Mouse (Mus musculus): ENCODE results near the gene Ubr2.

Ubr2 gene

DNA sequence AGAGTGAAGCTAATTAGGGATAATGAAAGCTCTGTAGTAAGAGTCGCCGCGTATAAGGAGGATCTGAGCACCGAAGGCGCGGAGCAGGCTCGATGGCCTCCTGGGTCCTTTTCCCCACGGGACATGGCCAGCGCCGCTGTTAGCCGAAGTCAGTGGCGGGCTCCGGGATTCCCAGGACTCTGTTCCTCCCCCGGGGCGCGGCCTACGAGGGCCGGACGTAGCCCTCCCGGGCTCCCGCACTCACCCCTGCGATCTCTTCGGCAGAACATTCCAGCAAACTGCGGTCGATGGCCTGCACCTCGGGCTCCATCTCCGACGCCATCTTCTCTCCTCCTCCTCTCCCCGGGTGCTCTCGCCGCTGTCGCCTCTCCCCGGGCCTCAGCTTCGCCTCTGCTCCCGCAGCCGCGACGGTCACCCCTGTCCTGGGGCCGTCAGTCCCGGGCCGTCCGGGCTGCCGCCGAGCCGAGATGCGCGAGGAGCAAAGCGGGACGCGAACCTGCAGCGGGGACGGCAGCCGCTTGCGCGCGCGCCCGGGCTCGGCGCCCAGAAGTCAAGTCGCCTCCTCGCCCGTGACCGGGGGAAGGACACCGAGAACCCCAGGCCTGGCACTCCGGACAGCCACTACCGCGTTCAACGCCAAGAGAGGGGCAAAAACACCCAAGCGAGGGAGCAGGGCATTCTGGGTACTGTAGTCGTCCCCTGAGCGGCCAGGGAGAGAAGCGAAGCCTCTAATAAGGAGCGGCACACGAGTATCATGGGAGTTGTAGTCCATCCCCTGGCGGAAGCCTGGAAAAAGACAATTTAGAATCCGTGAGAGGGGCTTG lies at the start of gene Ubr2:
Gene Ubr2 (minus strand): TSS at position 659 of the 824 bp plus-strand sequence.
- DNase-seq (ENCODE audit: low read depth in 1 of 2, low spot score in 2 of 2), result peak; percentile 79 to 81

DNA sequence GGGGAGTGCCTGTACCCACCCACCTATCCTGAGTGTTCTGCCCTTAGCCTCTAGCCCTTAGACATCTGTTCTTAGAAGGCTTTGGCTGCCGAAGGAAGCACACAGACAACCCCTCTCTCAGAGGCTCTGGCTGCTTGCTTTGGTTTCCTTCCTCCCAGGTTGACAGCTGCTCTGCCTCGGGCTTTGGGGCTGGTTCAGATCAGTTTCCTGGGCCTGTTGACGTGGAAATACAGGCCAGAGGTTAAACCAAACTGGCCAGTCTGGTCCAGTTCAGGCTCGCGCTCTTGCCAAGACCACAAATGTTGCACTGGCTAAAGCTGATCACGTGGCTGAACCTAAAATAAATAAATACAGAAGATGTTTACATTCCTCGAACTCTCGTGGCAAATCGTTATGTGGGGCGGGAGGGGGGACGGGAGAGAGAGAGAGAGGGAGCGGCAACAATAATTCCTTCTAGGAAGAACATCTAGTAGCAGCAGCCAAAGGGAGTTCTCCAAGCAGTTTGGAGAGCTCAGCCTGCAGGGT lies 49.5 kb upstream of the Ubr2 start:
- DNase-seq (ENCODE audit: low read depth in 1 of 2, low spot score in 2 of 2), result no peak

DNA sequence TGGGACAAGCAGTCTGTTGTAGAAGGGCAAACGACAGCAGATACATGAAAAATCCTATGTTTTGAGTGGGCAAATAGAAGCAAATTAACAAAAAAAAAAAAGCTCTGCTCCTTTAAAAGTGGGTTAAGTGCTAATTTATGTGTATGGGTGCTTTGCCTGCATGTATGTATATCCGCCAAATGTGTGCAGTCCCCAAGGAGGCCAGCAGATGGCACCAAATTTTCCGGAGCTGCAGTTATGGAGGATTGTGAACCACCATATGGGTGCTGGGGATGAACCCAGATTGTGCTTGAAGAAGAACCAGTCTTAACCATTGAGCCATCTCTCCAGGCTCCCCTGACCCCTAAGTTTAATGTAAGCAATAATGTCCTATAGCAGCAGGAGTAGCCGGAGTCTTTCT lies 47.6 kb upstream of the Ubr2 start:
- no peak for DNase-seq (ENCODE audit: low read depth in 1 of 2, low spot score in 2 of 2)

DNA sequence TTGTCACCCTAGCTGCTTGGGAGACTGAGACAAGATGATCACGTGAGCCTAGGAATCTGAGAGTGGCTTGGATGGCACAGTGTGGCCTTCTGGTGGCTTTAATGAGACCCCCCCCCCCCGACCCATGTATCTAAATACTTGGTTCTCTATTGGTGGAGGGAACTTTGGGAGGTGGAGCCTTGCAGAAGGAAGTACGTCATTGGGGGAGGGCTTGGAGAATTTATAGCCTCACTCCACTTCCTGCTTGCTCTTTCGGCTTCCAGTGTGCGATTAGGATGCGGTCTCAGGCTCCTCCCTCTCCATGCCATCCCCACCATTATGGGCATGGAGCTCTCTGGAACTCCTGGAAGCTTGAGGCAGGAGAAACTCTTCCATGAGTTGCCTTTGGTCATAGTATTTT lies 46.1 kb upstream of the Ubr2 start:
- DNase-seq (ENCODE audit: low read depth in 1 of 2, low spot score in 2 of 2), result no peak

DNA sequence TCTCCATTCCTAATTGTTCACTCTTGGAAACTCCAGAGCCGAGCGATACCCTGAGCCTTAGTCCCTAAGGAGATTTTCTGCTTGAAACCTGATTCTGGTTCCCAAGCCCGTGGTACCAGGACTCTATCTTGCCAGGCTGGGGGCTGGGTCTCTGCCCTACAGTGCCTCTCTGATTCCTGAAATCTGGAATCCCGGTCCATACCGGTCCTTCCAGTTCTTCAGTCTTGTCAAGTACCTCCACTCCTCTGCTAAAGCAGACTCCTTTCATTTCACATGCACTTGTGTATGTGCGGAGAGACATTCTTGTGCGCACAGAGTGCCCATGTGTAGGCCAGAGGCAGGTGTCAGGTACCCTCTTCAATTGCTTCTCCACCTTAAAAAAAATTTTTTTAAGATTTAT lies 44.8 kb upstream of the Ubr2 start:
- DNase-seq (ENCODE audit: low read depth in 1 of 2, low spot score in 2 of 2), result no peak

DNA sequence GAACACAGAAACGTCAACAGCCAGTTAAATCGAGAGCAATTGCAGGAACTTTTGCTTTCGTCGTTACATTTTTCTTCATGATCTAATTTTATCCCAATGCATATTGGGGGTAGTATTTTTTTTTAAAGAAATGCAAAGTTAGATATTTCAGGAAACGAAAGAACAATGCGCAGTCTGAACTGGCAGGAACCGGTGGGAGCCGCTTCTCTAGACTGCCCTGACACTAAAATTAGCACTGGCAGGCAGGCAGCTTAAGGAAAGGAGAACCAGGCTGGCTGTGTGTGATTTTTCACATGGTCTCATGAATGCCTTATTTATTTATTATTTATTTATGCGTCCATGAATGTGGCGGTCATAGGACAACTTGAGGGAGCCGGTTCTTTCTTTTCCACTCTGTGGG lies 44.3 kb upstream of the Ubr2 start:
- peak; percentile 28 to 33 for DNase-seq (ENCODE audit: low read depth in 1 of 2, low spot score in 2 of 2)

DNA sequence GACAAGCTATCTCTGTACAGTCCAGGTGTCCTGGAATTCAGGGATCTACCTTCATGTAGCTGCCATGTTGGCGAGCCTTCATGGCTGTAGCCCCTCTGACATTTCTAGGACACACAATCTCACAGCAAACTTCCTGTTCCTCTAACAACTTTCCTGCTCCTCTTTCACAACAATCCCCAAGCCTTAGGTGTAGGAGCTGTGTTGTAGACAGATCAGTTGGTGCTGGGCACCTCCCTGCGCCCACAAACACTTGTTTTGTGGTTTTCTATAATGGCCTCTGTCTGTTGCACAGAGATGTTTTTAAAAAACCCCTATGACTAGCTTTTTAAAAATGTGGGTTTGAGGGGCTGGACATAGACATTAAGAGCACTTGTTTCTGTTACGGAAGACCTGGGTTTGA lies 40.3 kb upstream of the Ubr2 start:
- no peak for DNase-seq (ENCODE audit: low read depth in 1 of 2, low spot score in 2 of 2)

DNA sequence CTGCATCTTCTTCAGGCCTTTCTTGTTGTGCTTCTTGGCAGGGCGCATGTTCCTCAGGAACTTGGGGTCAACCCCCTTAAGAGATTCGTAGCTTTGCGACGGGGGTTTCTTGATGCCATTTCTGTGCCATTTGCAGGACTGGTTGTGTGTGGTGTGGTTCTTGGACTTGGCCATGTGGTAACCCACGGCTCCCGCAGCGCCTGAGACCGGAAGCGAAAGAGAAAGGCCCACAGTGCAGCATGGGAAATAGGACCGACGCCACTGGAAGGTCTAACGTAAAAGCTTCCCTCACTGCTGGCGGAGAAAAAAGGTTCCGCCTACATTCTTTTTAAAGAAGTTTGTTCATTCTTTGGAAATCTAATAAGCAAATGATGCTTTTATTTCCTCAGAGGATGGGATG lies 32.5 kb upstream of the Ubr2 start:
- DNase-seq (ENCODE audit: low read depth in 1 of 2, low spot score in 2 of 2), result no peak

DNA sequence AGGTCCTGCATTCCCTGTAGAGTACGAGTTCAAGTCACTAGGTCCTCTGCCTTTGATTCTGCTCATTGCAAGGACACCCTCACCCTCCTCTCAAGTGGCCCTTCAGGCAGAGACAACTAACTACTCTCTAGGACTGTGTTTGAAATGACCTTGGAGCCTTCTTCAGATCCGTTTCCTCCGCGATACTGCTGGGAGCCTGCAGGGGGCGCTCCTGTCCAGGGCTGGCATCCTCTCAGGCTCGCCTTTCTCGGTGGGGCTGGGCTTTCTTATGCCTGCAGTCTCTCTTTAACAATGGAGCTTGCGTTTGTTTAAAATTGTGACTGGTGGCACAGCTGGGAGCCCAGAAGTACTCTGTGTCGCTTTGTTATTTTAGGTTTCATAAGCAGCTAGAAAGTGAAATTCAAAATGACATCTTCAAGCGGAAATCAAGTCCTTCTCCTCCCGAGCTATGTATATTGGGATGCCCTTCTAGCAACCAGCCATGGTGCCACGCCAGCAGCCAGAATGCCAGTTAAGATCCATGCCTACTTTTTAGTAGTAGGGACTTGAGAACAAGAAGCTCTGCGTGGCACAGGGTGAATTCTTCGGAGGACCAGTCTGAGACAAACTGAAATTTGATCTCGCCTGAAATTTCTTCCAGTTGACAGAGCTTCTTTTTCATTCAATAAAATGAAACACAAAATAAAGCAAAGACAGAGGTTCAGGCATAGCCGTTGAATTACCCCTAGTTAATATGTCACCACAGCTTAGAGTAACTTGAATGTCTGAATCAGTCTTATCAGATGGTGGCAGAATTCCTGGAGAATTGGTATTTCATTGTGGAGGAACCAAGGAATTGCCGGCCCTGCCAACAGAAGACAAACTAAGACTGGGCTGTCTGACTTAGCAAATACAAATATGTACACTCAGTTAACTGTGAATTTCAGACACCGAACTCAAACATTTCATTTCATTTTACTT lies 28.8 kb upstream of the Ubr2 start:
- DNase-seq (ENCODE audit: low read depth in 1 of 2, low spot score in 2 of 2), result peak; percentile 26 to 59

DNA sequence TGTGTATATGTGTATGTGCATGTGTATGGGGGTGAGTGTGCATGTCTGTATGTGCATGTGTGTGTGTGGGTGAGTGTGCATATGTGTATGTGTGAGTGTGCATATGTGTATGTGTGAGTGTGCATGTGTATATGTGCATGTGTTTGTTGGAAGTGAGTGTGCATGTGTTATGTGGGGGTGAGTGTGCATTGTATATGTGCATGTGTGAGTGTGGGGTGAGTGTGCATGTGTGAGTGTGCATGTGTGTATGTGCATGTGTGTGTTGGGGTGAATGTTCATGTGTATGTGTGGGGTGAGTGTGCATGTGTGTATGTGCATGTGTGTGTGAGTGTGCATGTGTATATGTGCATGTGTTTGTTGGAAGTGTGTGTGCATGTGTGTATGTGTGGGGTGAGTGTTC lies 24.2 kb upstream of the Ubr2 start:
- no peak for DNase-seq (ENCODE audit: low read depth in 1 of 2, low spot score in 2 of 2)

DNA sequence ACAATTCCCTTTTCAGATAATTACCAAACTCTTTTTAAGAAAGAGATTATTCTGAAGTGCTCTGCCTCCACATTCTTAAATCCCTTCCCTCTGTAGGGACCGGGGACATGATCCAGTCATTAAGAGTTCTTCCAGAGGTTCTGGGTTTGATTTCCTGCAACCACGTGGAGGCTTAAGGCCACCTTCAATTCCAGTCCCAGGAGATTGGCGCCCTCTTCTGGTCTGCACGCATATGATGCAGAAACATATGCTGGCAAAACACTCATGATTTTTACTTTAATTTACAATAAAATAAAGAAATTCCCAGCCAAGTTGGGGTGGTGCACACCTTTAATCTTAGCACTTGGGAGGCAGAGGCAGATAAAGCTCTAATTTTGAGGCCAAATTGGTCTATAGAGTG lies 23.3 kb upstream of the Ubr2 start:
- DNase-seq (ENCODE audit: low read depth in 1 of 2, low spot score in 2 of 2), result no peak

DNA sequence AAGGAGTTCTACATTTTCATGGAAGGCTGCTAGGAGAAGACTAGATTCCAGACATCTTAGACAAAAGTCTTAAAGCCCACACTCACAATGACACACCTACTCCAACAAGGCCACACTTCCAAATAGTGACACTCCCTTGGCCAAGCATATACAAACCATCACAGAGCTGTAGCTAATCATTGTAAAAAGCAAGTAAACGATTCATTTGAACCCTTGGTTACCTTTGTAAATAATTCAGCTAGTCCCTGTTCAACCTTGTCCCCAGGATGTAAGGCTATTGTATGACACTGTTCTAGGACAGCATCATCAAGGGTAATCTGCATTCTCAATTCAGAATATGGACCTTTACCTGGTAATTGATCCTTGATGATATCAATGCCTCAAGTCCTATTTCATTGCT lies 14.4 kb upstream of the Ubr2 start:
- no peak for DNase-seq (ENCODE audit: low read depth in 1 of 2, low spot score in 2 of 2)

DNA sequence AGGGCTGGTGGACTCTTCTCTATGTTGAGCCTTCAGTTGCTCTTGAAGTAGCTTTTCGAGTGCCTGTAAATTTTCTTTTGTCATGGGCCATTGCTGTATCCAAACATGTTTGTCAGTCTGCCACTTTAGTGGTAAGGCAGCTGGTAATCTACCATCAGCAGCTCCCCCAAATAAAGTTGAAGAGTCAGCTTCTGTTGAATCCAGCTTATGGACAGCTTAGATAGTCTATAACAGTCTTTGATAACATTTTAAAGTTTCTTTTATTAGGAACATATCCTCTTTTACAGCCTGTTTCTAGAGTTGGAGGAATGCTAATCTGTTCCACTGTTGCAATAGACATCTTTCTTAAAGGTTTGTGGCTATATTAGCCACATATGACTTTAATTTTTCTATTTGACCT lies 13.0 kb upstream of the Ubr2 start:
- DNase-seq (ENCODE audit: low read depth in 1 of 2, low spot score in 2 of 2), result no peak

DNA sequence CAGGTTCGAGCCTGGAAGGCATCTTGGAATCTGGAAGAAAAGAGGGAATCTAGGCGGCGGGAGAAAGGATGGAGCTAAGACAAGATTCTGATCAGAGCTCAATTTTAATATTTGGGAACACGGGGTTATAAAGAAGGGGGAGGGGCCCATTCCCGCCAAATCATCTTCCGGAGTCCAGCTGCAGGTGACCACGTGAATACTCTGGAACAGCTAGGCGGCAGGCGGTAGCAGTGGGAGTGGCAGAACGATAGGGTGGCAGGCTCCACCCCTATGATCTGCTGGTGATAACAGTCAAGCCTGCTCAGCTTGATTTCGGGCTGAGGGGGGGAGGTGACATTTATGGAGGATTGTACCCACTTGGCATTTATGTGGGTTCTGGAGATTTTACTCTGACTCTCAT lies 2.5 kb upstream of the Ubr2 start:
- DNase-seq (ENCODE audit: low read depth in 1 of 2, low spot score in 2 of 2), result no peak

DNA sequence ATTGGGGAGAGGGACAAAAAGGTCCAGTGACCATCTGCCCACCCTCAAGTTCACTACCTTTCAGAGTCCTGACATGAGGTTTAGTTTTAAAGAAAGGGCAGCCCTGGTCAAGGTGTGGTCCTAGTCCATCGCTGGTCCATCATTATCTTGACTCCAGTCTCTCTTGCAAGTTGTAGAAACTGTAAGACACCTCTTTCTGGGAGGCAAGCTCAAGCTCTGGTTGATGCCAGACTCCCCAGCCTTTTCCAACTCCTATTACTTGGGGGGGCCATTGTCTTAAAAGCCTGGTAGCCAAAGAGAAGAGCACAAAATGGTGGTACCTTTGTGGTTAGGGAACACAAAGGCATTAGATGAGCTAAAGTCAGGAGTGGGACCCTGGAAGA lies 1.3 kb upstream of the Ubr2 start:
- no peak for DNase-seq (ENCODE audit: low read depth in 1 of 2, low spot score in 2 of 2)

DNA sequence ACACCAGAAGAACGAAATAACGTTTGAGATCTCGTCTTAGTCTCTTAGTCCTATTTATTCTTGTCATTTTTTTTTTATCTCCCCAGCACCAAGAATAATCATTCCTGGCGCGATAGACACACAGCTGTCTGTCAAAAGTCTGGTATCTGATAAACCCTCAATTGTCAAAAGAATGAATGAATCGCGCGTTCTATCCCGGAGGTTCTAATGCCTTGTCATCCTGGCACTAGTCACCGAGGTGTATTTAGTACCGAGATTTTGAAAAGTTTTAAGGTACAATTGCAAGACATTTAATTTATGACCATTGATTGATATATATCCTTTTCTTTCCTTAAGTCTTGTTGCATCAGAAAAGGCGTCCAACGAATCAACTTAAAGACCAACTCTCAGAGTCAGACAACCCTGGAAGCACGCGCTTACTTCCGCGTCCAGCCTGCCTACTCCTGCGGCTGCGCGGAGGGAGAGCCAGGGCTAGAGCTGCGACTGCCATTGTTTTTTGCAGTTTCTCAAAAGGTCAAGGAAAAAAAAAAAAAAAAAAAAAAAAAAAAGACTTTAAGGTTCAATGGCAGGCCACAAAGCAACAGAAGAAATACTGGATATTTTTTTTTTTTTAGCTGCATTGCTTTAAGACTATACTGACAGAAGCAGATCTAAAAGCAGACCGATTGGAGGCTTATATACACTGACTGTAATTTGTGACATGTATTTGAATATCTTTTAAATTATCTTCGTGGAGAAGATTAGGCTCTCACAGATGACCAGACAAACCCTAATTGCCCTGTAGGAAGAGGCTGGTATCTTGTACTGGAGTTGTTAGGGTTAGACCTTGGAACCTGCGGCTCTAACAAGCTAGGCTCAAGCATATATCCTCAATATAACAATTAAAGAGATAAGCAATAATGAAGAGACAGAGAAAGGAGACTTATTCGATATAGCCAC lies 635 bp upstream of the Ubr2 start:
- DNase-seq (ENCODE audit: low read depth in 1 of 2, low spot score in 2 of 2), result peak; percentile 48 to 64

DNA sequence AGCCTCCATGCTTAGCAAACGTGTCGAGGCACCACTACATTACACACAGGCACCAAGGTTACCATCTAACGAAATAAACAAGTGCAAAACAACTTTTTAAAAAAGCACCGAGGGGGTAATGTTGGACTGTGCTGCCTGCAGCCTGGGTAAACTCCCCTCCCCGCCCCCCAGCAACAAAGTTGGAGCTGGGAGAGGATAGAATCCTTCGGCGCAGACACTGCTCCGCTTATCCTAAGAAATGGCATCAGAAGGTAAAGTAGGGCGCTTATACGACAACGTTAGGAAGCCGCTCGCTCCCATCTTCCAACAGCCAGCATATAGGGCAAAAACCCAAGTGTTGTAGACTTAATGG lies 834 bp downstream of the Ubr2 start:
- no peak for DNase-seq (ENCODE audit: low read depth in 1 of 2, low spot score in 2 of 2)

DNA sequence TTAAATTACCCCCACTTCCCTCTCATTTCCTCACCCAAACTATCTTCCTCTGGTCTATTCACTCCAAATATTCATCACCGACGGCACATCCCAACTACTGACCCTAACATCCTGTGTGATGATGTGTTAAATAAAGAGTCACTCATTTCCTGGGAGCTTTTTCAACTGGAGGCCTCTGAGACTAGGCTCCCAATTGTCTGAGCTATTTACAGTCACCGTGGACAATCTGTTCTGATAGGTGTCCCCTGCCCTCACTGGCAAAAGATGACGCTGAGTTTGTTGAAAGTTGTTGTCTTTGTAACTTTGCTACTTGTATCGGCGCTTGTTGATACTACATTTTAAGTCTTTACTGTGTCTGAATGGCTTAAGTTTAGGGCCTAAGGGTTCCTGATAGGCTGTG lies 1.3 kb downstream of the Ubr2 start:
- no peak for DNase-seq (ENCODE audit: low read depth in 1 of 2, low spot score in 2 of 2)

DNA sequence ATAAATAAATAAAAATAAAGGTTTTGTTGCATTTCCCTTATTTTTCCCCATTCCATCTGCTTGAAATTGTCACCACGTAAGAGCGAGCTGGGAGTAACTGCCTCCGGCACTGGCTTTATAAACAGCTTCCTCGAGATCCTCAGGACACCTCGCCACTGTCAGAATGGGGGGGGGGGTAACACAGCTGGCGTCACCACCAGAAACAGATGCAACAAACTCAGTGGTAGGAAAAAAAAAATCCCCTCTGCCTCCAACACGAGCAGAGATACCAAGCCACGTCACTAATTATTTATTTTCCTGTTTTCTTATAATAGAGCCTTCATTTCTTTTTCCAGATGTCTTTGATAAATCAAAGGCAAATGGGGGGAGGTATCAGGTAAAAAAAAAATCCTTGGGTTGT lies 1.9 kb downstream of the Ubr2 start:
- DNase-seq (ENCODE audit: low read depth in 1 of 2, low spot score in 2 of 2), result no peak

DNA sequence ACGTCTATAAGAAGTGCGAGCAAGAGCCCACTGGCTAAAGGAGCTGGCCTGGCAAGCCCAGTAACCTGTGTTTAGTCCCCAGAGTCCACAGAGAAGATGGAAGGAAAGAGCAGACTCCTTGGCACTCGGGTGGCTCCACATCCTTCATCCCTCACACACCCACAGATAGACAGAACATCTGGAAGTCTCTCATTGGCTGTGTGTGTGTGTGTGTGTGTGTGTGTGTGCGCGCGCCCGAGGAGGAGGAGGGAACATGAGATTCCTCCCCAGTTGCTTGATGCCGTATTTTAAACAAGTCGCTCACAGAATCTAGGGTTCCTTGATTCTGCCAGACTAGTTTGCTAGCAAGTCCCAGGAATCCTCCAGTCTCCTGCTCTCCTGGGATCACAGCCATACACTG lies 3.6 kb downstream of the Ubr2 start:
- no peak for DNase-seq (ENCODE audit: low read depth in 1 of 2, low spot score in 2 of 2)

DNA sequence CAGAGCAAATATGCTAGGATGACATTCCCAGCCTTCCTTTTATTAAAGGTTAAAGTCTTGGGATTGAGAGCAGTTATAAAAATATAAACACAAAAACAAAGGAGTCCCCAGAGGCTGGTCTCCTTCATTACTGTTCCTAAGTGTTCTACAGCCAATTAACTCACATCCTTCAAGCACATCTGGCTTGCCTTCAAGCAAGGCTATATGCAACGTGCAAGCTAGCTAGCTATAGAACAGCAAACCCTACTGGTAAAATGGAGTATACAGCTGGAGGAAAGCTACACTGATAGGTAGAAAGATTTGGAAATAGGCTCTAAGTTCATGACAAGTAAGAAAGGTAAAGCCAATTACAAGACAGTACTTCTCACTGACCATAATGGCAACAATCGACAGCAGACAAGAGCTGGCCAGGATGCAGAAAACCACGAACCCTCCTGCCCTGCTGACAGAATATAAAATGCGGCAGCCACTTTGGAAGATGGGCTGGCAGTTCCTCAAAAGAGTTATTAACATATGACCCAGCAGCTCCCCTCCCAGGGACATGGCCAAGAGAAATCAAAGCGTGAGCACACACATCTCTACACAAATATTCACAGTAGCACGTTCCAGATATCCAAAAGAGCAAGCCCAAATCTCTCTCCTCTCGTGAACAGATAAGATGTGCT lies 4.5 kb downstream of the Ubr2 start:
- DNase-seq (ENCODE audit: low read depth in 1 of 2, low spot score in 2 of 2), result no peak

Data from monocyte, adult 2 months (primary cell).